Mouse (Mus musculus): ENCODE data around the gene Nos3. TPM values are rescaled to one million over a fixed set of nuclear protein-coding genes. Genes with fewer than 3 reads are reported as not detected.

Gene Nos3
- polyA plus RNA-seq, 1 experiment from 2014 or later, result 21.5 TPM

GRCm38 (mm10) chr5:24356764-24357163 is 7.8 kb upstream of the Nos3 start:
- Histone ChIP-seq H3K27me3 (ENCODE audit: control insufficient read depth, insufficient read depth, low read length) (no peaks in the 10 kb centered on the region), H3K27ac (ENCODE audit: low read depth, low read length) (no peak overlapping the region), H3K4me2 (no peak overlapping the region), H3K9ac (ENCODE audit: low read depth, low read length) (no peak overlapping the region), H3K36me3 (ENCODE audit: control insufficient read depth, insufficient read depth, low read length) (no peaks in the 10 kb centered on the region), H3K9me3 (replicated peaks; ENCODE audit: control insufficient read depth, low read length) (no peaks in the 10 kb centered on the region), H3K4me1 (ENCODE audit: control insufficient read depth, insufficient read depth, low read length) (peaks cover 30% of the 10 kb centered on the region), H3K4me3 (ENCODE audit: low read depth, low read length) (no peak overlapping the region)
- 51% methylated on average over 4 of the region's 4 CpGs for WGBS (ENCODE audit: insufficient replicate concordance)
- no peak for ATAC-seq (replicated peaks; ENCODE audit: insufficient number of reproducible peaks, low FRiP score, low TSS enrichment)

GRCm38 (mm10) chr5:24357461-24357860 is 7.1 kb upstream of the Nos3 start:
- Histone ChIP-seq H3K9me3 (replicated peaks; ENCODE audit: control insufficient read depth, low read length) (no peaks in the 10 kb centered on the region), H3K4me2 (no peak overlapping the region), H3K36me3 (ENCODE audit: control insufficient read depth, insufficient read depth, low read length) (no peaks in the 10 kb centered on the region), H3K4me3 (ENCODE audit: low read depth, low read length) (no peak overlapping the region), H3K4me1 (ENCODE audit: control insufficient read depth, insufficient read depth, low read length) (peaks cover 24% of the 10 kb centered on the region), H3K27ac (ENCODE audit: low read depth, low read length) (no peak overlapping the region), H3K9ac (ENCODE audit: low read depth, low read length) (no peak overlapping the region), H3K27me3 (ENCODE audit: control insufficient read depth, insufficient read depth, low read length) (no peaks in the 10 kb centered on the region)
- ATAC-seq (replicated peaks; ENCODE audit: insufficient number of reproducible peaks, low FRiP score, low TSS enrichment), result no peak
- 7% methylated on average over 7 of the region's 7 CpGs for WGBS (ENCODE audit: insufficient replicate concordance)

GRCm38 (mm10) chr5:24360792-24361454 is 3.7 kb upstream of the Nos3 start:
- H3K9ac ChIP-seq (ENCODE audit: low read depth, low read length), result no peak overlapping the region
- H3K4me2 ChIP-seq, result no peak overlapping the region
- H3K9me3 ChIP-seq (replicated peaks; ENCODE audit: control insufficient read depth, low read length), result no peaks in the 10 kb centered on the region
- 0% methylated on average over 6 of the region's 7 CpGs for WGBS (ENCODE audit: insufficient replicate concordance)
- no peaks in the 10 kb centered on the region for H3K36me3 ChIP-seq (ENCODE audit: control insufficient read depth, insufficient read depth, low read length)
- H3K27me3 ChIP-seq (ENCODE audit: control insufficient read depth, insufficient read depth, low read length), result no peaks in the 10 kb centered on the region
- H3K27ac ChIP-seq (ENCODE audit: low read depth, low read length), result 0 out of 2 replicates have a peak overlapping the region, but pooled peaks have one; percentile 24
- no peak overlapping the region for H3K4me3 ChIP-seq (ENCODE audit: low read depth, low read length)
- H3K4me1 ChIP-seq (ENCODE audit: control insufficient read depth, insufficient read depth, low read length), result peaks cover 12% of the 10 kb centered on the region
- ATAC-seq (replicated peaks; ENCODE audit: insufficient number of reproducible peaks, low FRiP score, low TSS enrichment), result peak; percentile 41

- Histone ChIP-seq H3K4me2 (no peak overlapping the region), H3K27me3 (ENCODE audit: control insufficient read depth, insufficient read depth, low read length) (no peaks in the 10 kb centered on the region), H3K27ac (ENCODE audit: low read depth, low read length) (no peak overlapping the region), H3K4me3 (ENCODE audit: low read depth, low read length) (no peak overlapping the region), H3K9ac (ENCODE audit: low read depth, low read length) (no peak overlapping the region), H3K9me3 (replicated peaks; ENCODE audit: control insufficient read depth, low read length) (no peaks in the 10 kb centered on the region), H3K4me1 (ENCODE audit: control insufficient read depth, insufficient read depth, low read length) (peaks cover 12% of the 10 kb centered on the region), H3K36me3 (ENCODE audit: control insufficient read depth, insufficient read depth, low read length) (no peaks in the 10 kb centered on the region; the same call in 1 of the 2 replicates)
- ATAC-seq (replicated peaks; ENCODE audit: insufficient number of reproducible peaks, low FRiP score, low TSS enrichment), result no peak
- 64% methylated on average over 2 of the region's 2 CpGs for WGBS (ENCODE audit: insufficient replicate concordance)
Measured at GRCm38 (mm10) chr5:24363467-24363866, 1.1 kb upstream of the Nos3 start.

GRCm38 (mm10) chr5:24364061-24364460 is 549 bp upstream of the Nos3 start:
- Histone ChIP-seq H3K9me3 (replicated peaks; ENCODE audit: control insufficient read depth, low read length) (no peaks in the 10 kb centered on the region), H3K27me3 (ENCODE audit: control insufficient read depth, insufficient read depth, low read length) (no peaks in the 10 kb centered on the region), H3K9ac (ENCODE audit: low read depth, low read length) (no peak overlapping the region), H3K36me3 (ENCODE audit: control insufficient read depth, insufficient read depth, low read length) (no peaks in the 10 kb centered on the region; the same call in 1 of the 2 replicates), H3K4me2 (no peak overlapping the region), H3K27ac (ENCODE audit: low read depth, low read length) (no peak overlapping the region), H3K4me3 (ENCODE audit: low read depth, low read length) (no peak overlapping the region), H3K4me1 (ENCODE audit: control insufficient read depth, insufficient read depth, low read length) (peaks cover 12% of the 10 kb centered on the region)
- no peak for ATAC-seq (replicated peaks; ENCODE audit: insufficient number of reproducible peaks, low FRiP score, low TSS enrichment)
- WGBS (ENCODE audit: insufficient replicate concordance), result 59% methylated on average over 3 of the region's 3 CpGs

DNA sequence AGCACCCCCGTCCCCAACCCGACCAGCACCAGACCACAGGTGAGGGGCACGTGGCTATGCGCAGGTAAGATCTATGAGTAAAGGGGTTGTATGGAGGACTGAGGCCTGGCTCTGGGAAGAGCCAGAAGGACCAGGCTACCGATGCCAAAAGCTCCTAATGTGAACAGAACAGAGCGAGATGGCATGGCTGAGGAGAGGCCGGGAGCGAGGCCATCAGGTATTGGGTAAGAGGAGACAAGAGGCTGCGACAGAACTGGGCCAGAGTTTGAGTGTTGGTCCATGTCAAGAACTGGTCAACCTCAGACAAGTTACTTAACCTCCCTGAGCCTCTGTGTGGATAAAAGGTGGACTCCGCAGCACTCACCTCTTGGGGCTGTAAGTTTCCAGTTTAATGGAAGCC is 353 bp downstream of the Nos3 start:
- peak overlapping the region; percentile 37 for H3K4me3 ChIP-seq (ENCODE audit: low read depth, low read length)
- no peaks in the 10 kb centered on the region for H3K27me3 ChIP-seq (ENCODE audit: control insufficient read depth, insufficient read depth, low read length)
- H3K9ac ChIP-seq (ENCODE audit: low read depth, low read length), result peak overlapping the region; percentile 58
- WGBS (ENCODE audit: insufficient replicate concordance), result 68% methylated on average over 10 of the region's 10 CpGs
- no peaks in the 10 kb centered on the region for H3K9me3 ChIP-seq (replicated peaks; ENCODE audit: control insufficient read depth, low read length)
- peaks cover 12% of the 10 kb centered on the region for H3K4me1 ChIP-seq (ENCODE audit: control insufficient read depth, insufficient read depth, low read length)
- no peaks in the 10 kb centered on the region; the same call in 1 of the 2 replicates for H3K36me3 ChIP-seq (ENCODE audit: control insufficient read depth, insufficient read depth, low read length)
- peak overlapping the region; percentile 82 for H3K27ac ChIP-seq (ENCODE audit: low read depth, low read length)
- no peak for ATAC-seq (replicated peaks; ENCODE audit: insufficient number of reproducible peaks, low FRiP score, low TSS enrichment)
- peak overlapping the region; percentile 58 for H3K4me2 ChIP-seq

GRCm38 (mm10) chr5:24365528-24365927 is 918 bp downstream of the Nos3 start:
- peak overlapping the region; percentile 58 for H3K4me2 ChIP-seq
- ATAC-seq (replicated peaks; ENCODE audit: insufficient number of reproducible peaks, low FRiP score, low TSS enrichment), result peak; percentile 44; the same call in 1 of the 2 replicates
- WGBS (ENCODE audit: insufficient replicate concordance), result 13% methylated on average over 5 of the region's 5 CpGs

GRCm38 (mm10) chr5:24366426-24366825 is 1.8 kb downstream of the Nos3 start:
- H3K36me3 ChIP-seq (ENCODE audit: control insufficient read depth, insufficient read depth, low read length), result no peaks in the 10 kb centered on the region; the same call in 1 of the 2 replicates
- H3K4me1 ChIP-seq (ENCODE audit: control insufficient read depth, insufficient read depth, low read length), result peaks cover 8% of the 10 kb centered on the region
- 73% methylated on average over 9 of the region's 9 CpGs for WGBS (ENCODE audit: insufficient replicate concordance)
- H3K9ac ChIP-seq (ENCODE audit: low read depth, low read length), result no peak overlapping the region
- no peaks in the 10 kb centered on the region for H3K9me3 ChIP-seq (replicated peaks; ENCODE audit: control insufficient read depth, low read length)
- H3K4me3 ChIP-seq (ENCODE audit: low read depth, low read length), result peak overlapping the region; percentile 37
- H3K4me2 ChIP-seq, result peak overlapping the region; percentile 58
- no peaks in the 10 kb centered on the region for H3K27me3 ChIP-seq (ENCODE audit: control insufficient read depth, insufficient read depth, low read length)
- ATAC-seq (replicated peaks; ENCODE audit: insufficient number of reproducible peaks, low FRiP score, low TSS enrichment), result no peak
- no peak overlapping the region for H3K27ac ChIP-seq (ENCODE audit: low read depth, low read length)

More at GRCm38 (mm10) chr5:24365528-24365927, 918 bp downstream of the Nos3 start:
- Histone ChIP-seq H3K4me1 (ENCODE audit: control insufficient read depth, insufficient read depth, low read length) (peaks cover 12% of the 10 kb centered on the region), H3K27ac (ENCODE audit: low read depth, low read length) (peak overlapping the region; percentile 82), H3K4me3 (ENCODE audit: low read depth, low read length) (peak overlapping the region; percentile 37), H3K36me3 (ENCODE audit: control insufficient read depth, insufficient read depth, low read length) (no peaks in the 10 kb centered on the region; the same call in 1 of the 2 replicates), H3K9ac (ENCODE audit: low read depth, low read length) (peak overlapping the region; percentile 58), H3K27me3 (ENCODE audit: control insufficient read depth, insufficient read depth, low read length) (no peaks in the 10 kb centered on the region), H3K9me3 (replicated peaks; ENCODE audit: control insufficient read depth, low read length) (no peaks in the 10 kb centered on the region)

DNA sequence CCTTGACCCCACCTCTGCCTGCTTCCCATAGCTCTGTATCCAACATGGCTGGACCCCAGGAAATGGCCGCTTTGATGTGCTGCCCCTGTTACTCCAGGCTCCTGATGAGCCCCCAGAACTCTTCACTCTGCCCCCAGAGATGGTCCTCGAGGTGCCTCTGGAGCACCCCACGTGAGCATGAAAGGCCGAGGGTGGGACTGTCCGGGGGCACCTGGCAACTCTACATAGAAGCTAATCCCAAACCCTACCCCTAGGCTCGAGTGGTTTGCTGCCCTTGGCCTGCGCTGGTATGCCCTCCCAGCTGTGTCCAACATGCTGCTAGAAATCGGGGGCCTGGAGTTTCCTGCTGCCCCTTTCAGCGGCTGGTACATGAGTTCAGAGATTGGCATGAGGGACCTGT is 5.2 kb downstream of the Nos3 start:
- 84% methylated on average over 9 of the region's 9 CpGs for WGBS (ENCODE audit: insufficient replicate concordance)

More for the DNA sequence above, 5.2 kb downstream of the Nos3 start:
- H3K9me3 ChIP-seq (replicated peaks; ENCODE audit: control insufficient read depth, low read length), result no peaks in the 10 kb centered on the region
- H3K9ac ChIP-seq (ENCODE audit: low read depth, low read length), result no peak overlapping the region
- no peak overlapping the region for H3K4me3 ChIP-seq (ENCODE audit: low read depth, low read length)
- no peak overlapping the region for H3K27ac ChIP-seq (ENCODE audit: low read depth, low read length)
- H3K36me3 ChIP-seq (ENCODE audit: control insufficient read depth, insufficient read depth, low read length), result no peaks in the 10 kb centered on the region; the same call in 1 of the 2 replicates
- H3K4me1 ChIP-seq (ENCODE audit: control insufficient read depth, insufficient read depth, low read length), result peaks cover 10% of the 10 kb centered on the region
- no peak for ATAC-seq (replicated peaks; ENCODE audit: insufficient number of reproducible peaks, low FRiP score, low TSS enrichment)
- H3K4me2 ChIP-seq, result no peak overlapping the region
- H3K27me3 ChIP-seq (ENCODE audit: control insufficient read depth, insufficient read depth, low read length), result no peaks in the 10 kb centered on the region

Data from heart, embryonic 11.5 days (tissue).